Mouse (Mus musculus) gonadal fat pad, adult 2 months (tissue): ENCODE data around the gene Rab31. TPM values are rescaled to one million over a fixed set of nuclear protein-coding genes. Genes with fewer than 3 reads are reported as not detected.

ENCODE experiments used
- DNase-seq: peaks from one replicate; pipeline ENCODE4 v3.0.0-alpha.2; 2012; ENCODE audit warnings: low read depth
- polyA plus RNA-seq: library from polyadenylated mRNA; depleted of rRNA; stranded (reverse); fragments of >200 nt; gene quantifications from 2 replicates; pipeline ENCODE4 v1.2.3, GENCODE M21; 2012

Rab31 gene
- polyA plus RNA-seq, 1 experiment: 19.4 TPM

DNA sequence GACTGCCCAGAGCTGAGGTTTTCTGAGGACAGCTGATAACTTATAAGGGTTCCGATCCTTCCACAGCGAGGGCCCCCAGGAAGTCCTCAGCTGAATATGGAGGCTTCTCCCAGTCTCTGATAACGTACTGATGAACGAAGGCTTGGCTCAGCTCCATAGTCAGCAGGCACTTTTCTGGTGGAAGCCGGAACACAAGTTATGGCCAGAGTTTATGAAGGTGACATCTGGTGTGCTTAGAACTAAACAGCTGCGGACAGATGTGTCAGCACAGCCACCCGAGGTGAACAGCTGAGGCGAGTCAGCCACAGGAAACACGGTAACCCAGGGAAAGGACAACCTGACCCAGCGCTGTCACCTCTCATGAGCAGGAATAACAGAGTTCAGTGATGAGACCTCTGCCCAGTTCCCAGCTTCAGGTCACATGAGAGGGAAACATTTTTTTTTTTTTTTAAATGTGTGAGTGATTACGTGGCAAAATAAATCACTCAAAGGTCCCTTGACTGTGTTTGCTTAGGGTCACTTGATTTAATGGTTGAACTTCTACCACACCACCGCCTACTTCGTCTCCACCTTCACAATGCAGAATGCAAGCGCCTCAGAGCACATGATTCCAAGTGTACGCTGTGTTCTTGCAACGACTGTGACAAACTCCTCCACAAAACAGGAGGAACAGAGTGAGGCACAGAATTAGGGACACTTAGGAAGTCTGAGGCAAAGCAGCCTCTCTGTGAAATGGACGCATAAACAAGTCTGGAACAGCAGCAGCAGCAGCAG lies 106.0 kb downstream of the Rab31 start:
- DNase-seq: no peak

DNA sequence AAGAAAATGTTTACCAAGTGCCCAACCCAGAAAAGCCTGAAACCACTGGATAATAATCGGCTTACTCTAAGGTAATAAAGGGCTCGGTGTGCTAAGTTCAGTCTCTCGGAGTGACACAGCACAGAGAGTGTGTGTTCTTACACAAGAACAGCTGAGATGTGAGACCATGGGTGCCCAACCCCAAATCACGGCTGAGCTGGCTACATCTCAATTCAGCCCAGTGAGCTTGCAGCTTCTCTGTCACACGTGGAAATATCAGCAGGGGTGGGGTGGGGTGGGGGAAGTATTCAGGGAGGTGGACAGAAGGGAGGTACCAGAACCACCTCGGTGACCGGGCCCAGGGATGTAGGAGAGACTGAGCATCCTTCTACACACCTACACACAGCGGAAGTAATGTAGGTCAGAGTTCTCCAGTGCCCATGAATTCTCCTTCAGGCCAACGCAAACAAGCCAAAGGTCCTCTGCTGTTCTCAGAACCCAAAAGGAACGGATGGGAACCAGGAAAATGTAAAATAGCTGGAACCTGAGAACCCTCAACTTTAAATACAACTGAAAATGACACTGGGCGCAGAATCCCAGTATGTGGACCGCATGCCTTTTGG lies 106.7 kb downstream of the Rab31 start:
- no peak for DNase-seq

DNA sequence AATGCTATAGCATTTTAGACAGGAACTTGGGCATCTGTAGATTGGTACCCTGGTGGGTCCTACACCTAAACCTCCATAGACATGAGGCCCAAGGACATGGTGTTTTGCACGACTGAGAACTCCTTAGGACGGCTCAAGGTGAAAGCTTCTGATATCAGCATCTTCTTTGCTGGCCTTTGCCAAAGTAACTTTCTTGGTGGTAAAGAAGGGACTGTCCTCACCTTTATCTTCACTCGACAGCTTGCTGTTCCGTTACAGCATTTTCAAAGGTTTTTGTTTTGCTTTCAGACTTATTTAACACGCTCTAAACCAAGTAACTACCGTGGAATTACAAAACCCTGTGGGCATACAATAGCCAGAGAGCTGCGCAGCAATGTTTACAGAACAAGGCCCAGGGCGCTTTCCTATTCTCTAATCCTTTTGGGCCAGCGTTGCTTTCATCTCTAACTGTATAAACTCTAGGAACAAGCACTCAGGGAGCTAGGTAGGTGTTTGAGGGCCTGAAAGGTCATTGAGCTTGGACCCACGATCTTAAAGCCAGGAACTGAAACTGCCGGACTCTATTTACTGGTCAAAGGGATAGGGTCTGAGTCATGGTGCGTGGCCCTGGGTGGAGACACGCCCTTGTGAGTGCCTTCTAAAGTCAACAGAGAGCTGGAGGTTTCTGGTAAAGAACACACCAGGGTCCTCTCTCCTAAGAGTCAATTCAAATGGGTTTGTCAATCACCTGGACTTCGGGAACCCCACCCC lies 109.0 kb downstream of the Rab31 start:
- no peak for DNase-seq

DNA sequence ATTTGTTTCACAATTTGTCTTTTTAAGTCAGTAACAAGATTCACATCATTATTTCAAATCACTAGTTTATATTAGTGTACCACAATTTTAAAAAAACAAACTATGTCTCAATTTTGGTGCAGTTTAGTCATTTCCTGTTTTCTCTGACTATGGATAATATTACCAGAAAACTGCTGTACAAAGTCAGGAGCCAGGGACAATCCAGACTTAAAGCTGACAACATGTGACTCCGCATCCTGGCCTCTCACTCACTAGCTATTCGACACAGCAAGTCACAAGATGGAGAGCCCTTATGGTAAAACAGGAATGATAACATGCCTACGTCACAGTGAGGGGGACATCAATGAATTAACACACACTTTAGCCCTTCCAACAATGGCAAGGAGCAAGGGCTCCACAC lies 109.9 kb downstream of the Rab31 start:
- no peak for DNase-seq

DNA sequence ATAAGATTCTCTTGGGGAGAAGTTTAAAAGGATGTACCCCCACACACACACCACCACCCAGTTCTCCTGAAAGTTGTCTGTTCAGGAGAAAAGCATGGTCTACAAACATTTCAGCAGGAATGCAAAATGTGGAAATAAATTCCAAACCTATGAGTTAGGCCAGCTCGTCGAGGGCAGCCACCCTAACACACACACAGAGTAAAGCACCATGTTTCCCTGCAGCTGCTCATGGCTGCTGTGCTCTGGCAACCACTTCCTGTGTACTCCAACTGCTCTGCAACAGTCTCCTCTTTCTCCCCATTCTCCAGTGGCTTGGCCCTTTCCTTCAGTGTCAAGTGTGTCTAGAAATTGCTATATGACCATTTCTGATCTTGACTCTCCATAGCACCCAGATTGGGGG lies 114.1 kb downstream of the Rab31 start:
- no peak for DNase-seq

DNA sequence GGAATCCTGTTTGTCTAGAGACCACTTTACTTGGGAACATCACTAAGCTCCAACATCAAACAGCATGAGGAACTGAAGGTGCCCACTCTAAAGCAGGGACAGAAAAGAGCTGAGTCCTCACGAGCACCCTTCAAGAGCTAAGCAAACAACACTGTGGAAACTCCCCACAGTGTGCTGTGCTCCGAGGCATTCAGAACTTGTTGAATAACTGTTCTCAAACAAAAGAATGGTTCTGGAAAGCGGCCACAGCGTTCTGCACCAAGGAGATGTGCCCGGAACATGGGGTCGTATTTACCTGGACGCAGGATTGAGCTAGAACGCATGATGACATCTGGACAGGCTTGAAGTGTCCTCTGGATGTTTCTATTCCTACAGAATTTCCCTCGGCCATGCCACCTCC lies 114.6 kb downstream of the Rab31 start:
- no peak for DNase-seq

DNA sequence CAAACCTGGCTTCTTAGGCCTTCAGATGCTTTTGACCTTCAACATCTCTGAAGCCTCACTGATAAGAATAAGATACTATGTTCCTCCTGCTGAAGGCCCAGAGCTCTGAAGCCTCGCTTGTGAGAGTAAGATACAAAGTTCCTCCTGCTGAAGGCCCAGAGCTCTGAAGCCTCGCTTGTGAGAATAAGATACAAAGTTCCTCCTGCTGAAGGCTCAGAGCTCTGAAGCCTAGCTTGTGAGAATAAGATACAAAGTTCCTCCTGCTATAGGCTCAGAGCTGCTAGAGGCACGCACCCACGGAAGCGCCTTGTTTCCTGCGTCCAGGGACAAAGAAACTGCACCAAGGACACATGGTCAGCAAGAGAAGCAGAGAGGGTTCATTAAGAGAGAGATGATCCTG lies 115.8 kb downstream of the Rab31 start:
- DNase-seq: no peak

DNA sequence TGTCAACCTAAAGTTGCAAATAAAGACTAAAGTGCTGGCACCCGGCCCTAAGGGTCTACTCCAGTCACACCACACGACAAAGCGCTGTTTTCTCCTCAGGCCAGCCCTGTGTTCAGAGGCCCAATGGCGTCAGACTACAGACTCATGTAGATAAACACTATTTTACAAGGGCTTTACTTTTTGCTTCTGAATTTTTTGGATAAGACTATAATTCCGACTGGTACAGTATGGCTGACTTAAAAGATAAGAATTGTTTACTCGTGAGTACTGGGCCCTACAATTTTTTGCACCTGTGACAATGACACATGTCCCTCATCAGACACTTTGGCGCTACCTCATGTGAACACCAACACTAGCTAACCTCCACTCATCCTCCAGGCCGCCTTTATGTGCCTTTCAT lies 116.5 kb downstream of the Rab31 start:
- DNase-seq: no peak

DNA sequence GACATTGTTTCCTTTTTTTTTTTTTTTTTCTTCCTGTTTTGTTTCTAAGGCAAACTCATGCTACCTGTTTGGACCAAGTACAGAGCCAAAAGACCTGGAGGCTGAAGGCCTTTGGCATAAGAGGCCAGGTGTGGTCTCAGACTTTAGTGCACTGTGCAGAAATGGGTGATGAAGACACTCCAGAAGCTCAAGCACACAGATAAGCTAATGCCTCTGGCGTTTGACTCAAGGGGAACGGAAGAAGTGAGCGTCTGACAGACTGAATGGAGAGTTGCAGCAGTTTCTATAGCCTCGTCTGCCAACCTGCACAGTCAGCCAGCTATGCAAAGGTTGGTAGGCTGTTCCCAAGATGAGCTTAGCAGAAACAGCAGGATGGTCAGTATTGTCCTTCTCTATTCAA lies 116.9 kb downstream of the Rab31 start:
- no peak for DNase-seq

DNA sequence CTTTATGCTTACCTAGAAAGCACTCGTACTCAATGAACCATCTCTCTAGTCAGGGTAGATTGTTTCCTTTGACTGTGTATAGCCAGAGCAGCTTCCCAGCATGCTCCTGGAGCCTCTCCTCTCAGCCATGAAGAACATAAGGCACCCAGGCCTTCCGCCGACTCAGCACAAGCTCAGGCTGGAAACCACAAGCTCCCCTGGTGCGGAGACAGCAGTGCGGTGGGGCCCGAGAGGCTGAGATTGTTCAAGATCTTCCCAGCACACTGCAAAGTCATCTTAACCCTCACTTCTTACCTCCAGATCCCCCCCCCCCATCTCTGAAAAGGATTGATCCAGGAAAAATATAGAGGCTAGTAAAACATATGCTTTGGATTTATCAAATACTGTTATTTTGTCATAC lies 122.0 kb downstream of the Rab31 start:
- DNase-seq: no peak

DNA sequence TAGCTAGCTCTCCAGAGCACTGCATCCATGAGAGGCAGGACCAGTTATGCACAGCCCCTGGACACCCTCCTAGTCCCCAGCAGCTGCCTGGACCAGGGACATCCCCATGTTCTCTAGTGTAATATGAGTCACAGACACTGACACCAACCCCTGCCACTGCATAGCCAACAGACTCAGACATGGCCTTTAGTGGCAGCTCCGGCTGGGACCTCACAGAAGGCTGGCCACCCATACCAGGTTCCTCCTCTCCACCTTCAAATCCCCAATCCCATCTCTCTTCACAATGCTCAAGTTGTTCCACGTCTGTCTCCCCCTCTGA lies 123.4 kb downstream of the Rab31 start:
- no peak for DNase-seq

DNA sequence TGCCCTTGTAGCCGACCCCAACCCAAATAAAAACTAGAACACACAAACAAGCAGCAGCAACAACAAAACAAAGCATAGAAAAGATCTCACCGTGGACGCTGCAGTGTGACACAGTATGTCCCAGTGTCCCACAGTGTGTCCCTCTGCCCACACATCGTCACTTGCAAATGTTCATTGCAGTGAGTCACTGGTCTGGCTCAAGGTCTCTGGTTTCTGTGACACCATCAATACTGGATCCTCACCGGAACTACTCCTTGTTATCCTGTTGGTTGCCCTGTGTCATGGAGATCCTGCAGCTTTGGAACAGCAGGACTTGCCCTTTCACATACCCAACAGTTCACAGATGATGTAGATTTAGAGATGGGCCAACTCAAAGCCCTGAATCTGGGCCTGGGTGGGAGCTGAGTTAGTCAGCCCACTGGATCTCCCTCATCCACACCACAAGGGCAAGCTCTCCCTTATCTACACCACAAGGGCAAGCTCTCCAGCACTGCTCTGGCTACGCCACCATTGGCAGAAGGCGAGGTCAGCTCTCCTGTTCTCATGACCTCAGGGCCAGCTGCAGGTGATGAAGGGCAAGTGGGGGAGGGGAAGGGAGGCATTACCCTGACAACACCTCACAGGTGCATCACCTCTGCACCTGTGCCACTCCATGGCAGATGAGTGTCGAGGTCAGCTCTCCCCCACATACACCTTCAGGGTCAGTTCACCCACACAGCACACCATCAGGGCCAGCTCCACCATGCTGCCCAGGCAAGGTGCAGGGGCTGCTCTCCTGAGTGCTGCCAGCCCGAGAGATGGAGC lies 124.0 kb downstream of the Rab31 start:
- no peak for DNase-seq

DNA sequence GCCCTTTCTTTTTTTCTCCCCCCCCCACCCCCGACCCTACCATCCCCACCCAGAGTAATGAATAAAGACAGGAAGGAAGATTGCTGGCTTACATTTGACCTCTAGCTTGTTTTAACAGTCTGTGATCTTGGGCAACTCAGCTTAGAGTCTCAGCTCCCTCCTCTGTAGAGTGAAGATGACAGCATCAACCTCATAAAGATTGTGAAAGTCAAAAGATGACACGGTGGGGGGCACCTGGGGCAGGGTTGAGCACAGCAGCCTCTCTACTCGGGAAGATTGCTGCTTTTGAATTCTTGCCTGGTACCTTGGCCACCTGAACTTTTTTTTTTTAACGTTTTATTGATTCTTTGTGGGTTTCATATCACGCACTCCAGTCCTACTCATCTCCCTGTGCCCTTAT lies 124.6 kb downstream of the Rab31 start:
- DNase-seq: no peak

DNA sequence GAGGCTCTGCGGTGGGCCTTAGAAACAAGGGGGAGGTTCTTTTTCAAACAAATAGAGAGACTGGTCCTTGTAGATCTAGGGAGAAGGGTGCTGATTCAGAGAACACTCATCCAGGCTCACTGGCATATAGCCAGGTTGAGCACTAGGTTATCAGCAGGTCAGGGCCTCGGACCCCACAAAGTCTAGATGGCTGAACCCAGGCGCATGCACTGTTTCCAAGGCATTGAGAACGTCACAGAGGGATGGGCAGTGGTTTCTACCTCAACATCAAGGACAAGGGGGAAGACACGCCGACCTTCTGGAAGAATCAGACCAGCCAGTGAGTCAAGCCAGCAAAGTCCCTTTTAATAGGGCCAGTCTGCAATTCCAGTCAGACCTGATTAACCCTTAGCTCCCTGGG lies 125.3 kb downstream of the Rab31 start:
- no peak for DNase-seq

DNA sequence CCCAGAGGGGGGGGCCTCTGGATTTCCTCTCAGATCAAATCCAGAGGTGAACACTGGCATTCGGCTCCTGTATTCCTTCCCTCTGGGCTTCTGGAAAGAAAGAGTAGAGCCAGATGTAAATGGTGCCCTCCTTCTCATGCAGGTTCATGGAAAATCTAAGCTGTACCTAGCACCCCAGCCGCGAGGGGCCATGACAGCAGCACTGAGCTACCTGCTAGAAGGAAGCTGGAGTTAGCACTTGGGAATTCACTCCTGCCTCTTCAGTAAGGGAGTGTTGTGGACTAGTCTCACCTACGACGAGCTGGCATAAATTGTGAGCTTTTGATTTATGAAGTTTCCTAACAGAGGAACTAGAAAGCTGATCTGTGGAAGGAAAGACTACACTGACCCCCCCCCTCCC lies 129.0 kb downstream of the Rab31 start:
- no peak for DNase-seq

DNA sequence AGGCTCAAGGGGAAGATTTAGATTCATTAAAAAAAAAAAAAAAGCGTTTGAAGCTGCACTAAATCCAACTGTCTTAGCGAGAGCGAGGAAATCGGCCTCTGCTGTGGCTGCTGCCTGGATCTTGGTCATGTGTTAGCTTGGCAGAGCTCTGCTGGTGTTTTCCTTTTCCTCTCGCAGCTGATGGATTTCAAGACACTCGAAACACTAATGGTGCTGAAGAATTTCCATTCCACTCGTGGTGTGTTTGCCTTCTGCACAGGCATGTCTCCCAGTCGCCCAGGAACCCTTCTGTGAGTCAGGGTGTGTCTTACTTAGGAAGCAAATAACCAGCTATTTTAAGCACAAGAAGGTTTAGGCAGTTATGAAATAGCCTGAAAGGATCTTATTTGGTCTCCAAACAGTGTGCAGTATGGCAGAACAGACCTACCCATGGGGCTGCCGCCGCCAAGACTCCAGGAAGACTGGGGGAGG lies 129.5 kb downstream of the Rab31 start:
- DNase-seq: no peak

DNA sequence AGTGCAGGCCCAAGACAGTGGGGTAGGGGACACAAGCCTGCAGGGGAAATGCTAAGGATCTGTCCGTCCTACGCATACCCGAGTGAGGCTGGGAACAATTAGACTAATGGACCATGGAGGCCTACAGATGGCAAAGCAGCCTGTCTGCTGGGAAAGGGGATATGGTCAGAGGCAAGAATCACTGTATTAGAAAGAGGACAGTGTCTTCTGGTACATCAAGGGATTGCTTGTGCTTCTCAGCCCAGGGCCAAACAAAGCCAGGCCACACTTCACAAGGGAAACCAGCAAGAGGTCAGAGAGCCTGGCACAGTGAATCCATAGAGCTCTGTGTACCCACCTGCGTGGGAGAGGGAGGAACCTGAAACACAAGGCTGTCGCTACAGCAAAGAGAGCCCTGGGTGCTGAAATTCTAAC lies 130.0 kb downstream of the Rab31 start:
- DNase-seq: no peak

DNA sequence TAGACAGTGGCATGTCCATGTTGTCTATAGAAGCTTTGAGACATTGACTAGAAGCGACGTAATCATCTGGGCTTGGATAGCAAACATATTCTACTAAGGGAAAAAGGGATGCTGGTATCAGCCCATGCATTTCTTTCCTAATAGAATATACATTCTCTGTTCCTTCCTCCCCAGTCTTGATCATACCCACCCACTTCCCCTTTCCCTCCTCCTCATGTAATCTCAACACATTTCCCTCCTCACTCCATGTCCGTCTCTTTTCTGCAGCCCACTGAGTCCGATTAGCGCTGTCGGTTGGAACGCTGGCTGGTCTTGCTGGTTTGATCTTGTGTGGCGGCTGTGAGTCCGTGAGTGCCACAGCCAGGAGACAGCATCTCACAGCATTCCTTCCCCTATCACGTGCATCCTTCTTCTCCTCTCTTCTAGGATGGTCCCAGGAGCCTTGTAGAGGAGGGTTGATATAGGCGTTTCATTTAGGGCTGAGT lies 130.8 kb downstream of the Rab31 start, which contains the start of gene Txndc2:
Gene Txndc2 (minus strand): TSS at position 435 of the 485 bp plus-strand sequence.
- DNase-seq: no peak

DNA sequence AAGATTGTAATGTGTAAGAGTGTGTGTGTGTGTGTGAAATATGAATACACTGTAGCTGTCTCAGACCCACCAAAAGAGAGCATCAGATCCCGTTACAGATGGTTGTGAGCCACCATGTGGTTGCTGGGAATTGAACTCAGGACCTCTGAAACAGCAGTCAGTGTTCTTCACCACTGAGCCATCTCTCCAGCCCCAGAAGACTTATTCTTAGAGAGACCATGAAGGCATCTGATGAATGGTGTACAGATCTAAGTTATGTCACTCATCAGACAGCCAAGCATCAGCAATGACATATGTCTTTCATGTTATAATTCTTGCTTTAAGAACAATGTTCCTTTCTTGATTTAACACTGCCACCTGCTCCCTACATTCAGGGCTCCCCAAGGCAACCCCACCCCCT lies 133.4 kb downstream of the Rab31 start:
- DNase-seq: no peak

DNA sequence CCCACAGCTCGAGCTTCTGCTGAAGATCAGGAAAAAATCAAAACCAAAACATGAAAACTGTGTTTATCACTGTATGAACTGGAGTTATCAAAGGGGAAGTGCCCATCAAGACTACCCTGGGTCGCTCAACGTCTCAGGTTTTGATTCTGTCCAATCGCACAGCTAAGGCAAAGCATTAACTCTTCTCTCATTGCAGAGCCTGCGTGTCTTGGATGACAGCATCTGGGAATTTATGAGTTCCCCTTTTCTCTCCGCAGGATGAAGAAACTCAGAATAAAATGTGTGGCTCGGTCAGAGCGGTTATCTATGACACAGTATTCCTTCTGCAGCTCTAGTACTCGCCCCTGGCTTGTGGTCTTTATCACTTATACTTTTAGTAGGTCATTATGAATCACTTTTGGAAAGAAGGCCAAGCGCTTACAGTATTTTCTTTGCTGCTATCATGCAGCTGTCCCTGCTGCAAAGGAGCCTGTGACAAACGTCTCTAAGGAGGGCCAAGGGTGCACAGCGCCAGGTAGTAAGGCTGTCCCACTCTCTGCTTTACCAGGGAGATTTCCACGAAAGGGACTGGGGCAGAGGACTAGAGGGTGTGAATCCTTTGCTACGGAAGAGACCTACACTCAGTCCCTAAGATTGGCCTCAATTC lies 136.7 kb downstream of the Rab31 start:
- no peak for DNase-seq

DNA sequence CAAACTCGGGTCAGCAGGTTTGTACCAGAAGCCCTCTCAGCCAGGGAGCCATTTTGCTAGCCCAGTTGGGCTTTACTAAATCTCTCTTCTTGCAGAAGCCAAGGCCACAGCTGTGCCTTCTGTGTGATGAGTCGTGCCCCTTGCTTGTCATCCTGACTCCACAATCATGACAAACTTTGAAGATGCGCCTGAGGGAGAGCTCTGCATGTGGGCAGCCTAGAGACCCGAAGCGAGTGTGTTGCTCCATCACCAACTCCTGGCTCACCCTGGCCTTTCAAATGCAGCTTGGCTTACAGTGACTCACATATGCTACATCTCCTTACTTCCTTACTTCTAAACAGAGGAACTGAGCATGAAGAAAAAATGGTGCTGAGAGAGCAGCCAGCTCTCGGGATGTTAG lies 142.6 kb downstream of the Rab31 start:
- DNase-seq: no peak
